Mouse (Mus musculus) right cerebral cortex, adult 2 months (tissue): Measurements from ENCODE around the gene Terb2.
A peak's percentile ranks its signal among the peaks of the same experiment; 100 is the strongest.
"Not testable (repeated sequence)": the region's sequence is repeated elsewhere in the genome, so short reads cannot be mapped to it uniquely, and the experiment has no call there.

Experiments
- DNase-seq, 2 experiments: peaks; one replicate each; pipeline ENCODE4 v3.0.0; 2021 to 2022; ENCODE audit warnings: low spot score in 2 of 2

Terb2 gene

DNA sequence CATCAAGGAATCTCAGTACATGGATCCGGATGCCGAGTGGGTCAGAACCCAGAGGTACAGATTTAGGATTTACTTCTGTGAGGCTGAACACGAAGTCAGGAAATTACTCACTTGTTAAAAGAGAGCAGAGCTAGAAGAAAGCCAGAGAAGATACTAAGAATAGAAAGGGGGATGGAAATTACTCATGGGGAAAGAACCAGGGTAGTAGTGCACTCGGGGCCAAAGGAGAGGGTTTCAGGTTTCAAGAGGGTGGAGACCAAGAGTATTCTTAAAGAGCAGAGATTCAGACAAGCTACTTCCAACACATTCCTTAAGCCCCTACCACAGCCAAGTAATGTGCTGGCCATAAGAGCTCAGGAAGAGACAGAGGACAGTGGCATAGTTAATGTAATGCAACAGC is 24.5 kb upstream of the Terb2 start:
- DNase-seq: no peak

DNA sequence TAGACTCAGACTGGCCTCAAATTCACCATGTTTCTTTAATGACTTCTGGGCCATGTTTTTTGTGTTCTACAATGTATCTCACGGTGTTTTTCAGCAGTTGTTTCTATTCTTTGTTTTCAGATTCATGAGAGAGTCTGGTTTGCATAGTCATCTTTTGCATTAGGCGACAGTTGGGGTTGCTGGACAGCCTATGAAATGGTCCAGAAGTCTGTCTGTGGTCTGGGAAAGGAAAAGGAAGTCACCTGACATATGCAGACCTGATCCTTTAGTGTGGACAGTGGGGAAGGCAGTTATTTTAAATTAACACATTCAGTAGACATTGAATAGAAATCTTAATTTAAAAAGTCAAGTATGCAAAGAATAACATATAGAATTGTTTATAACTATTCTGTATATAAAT is 23.5 kb upstream of the Terb2 start:
- no peak for DNase-seq

DNA sequence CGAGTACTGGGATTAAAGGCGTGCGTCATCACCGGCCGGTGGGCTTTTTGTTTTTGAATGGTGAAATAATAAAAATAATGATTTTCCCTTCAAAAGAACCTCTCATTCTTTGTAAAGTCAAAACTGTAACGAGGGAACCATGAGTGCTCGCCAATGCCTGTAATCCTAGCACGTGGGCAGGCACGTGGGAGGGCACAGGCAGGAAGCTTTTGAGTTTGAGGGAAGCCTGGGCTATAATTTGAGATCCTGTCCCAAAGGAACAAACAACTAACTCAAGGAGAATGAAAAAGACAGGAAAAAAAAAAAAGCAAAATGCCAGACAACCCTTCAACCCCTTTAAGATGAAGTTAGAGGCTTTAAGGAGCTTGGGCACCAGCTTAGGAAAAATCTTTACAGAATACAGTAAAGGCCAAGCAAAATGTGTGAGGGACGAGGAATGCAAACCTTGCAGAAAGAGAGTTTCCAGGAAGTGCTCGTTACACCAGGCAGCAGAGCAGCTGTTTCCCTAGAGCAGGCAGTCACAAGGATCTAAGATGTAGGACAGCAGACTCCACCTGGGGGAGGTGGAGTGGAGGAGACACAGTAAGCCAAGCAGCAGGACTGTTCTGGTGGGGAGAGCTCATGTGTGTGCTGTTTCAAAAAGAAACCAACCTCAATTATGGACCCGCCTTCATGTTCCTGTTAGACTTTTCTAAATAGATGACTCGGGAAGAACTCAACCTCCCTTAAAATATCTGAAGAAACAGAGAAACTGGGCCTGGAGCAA is 22.5 kb upstream of the Terb2 start:
- peak; percentile 29 to 44 for DNase-seq

DNA sequence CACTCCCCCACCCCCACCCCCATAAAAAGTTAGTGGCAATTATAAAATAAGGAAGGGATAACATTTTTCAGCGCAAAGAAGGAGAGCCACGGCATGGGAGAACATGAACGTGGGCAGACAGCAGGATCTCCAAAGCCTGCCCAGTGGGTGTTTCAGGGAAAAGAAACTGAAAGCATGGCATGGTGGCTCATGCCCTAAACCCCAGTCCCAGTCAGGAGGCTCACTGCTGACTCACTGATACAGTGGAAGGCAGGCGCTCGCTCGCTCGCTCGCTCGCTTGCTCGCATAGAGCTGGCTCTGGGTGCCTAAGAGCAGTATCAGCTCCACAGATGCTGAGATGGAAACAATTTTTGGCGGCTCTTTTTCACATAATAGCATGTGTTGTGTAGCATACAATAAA is 21.8 kb upstream of the Terb2 start:
- DNase-seq: peak in 1 of 2 experiments; percentile 31

DNA sequence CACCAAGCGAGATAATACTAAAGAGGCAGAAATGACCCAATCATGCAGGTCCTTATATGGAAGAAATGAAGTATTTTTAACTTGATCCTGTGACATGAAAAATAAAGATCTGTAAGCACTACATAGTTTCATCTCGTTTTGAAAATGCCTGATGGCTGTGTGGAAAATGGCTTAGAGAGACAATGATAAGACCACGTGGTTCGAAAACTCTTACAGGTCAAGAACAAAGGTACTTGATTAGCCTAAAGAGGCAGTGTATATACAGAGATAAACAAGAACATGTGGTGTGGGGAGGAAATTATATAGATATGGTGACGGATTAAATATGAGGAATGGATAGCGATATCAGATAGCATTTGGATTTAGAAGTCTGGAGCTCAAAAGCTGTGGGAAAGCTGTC is 14.8 kb upstream of the Terb2 start:
- DNase-seq: no peak

DNA sequence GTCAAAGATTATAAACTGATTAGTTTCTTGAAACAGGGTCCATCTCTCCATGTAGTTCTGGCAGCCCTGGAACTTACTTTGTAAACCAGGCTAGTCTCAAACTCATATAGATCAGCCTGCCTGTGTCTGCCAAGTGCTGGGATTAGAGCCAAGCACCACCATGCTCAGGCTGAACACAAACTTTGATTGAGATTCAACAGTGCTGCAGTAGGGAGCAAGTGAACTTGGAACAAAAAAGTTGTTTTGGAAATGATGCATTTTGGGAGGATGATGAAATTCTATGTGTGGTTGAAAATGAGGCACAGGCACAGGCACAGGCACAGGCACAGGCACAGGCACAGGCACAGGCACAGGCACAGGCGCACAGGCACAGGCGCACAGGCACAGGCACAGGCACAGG is 13.9 kb upstream of the Terb2 start:
- DNase-seq: peak in 1 of 2 experiments; percentile 16

DNA sequence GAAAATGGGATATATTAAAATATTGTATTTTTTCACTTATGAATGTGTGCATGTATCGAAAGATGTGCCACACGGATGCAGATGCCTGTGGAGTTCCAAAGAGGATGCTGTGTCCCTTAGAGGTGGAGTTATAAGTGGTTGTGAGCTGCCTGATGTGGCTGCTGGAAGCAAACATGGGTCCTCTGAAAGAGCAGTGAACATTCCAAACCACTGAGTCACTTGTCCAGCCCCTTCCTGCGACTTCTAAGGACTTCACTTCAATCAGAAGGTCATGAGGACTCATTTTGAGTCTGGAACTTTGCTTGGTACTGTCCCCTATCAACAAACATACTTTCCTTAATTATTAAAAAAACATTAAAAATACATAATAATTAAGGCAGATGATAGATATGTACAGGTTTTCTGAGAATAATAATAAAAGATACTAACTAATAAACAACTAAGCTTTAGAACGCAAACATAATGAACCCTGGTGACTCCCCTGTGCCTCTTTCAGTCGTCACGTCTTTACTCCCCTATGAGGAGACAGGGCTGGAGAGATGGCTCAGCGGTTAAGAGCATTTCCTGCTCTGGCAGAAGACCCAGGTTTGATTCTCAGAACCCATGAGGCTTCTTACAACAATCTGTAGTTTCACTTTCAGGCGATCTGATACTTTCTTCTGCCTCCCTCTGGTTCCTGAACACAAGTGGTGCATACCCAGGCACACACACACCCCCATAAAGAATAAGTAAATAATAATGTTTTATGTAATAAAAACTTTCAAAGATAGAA is 5.8 kb upstream of the Terb2 start:
- DNase-seq: no peak

DNA sequence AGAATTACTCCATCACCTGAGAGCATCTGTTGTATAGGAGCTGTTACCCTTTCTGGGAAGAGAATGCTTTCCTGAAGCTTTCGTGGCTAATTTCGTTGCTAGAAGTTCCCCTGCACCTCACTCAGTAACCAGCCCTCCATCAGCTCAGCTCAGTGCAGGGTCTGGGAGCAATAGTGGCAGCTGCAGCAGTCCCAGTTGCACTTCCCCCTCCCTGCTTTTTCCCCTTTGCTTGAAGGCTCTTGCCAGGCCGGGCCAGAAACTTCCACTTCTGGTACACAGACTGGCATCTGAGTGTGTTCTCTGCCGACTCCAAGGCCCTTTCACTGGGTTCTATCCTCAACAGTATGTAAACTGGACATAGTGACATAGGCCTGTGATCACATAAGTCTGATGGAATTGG is 986 bp upstream of the Terb2 start:
- DNase-seq: no peak

GRCm38 (mm10) chr2:122186751-122187150 is 679 bp downstream of the Terb2 start:
- no peak for DNase-seq

- DNase-seq: no peak
Measured at GRCm38 (mm10) chr2:122191849-122192248, 5.8 kb downstream of the Terb2 start.

GRCm38 (mm10) chr2:122194509-122194929 is 8.4 kb downstream of the Terb2 start:
- DNase-seq: peak in 1 of 2 experiments; percentile 11

GRCm38 (mm10) chr2:122201501-122201900 is 15.4 kb downstream of the Terb2 start:
- DNase-seq: no peak

DNA sequence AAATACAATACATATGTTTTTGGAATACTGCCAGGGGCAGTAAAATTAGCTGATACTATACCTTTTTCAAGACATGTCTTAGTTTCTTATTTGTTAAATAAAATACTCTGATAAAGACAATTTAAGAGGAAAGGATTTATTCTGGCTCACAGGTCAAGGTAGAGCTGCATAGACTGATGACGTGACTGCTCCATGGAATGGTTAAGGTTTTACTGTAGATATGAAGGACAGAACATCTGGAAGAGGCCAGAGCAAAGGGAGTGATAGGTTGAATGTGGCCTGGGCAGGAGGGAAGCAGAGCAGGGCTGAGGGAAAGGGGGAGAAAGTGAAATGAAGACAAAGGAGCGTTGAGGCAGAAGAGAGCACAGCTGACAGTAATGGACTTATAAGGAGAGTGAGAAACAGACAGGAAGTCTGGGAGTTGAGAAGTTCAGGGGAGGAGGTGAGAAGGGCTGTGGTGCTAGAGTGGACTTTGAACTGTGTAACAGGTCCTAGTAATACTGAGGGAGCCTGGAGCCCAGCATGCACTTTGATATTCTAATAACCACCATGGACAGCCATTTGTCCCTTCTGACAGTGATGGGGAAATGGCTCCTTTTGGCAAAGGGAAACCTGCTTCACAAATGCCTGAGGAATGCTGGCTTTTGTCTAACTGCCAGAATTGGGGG is 20.5 kb downstream of the Terb2 start:
- DNase-seq: no peak

- no peak for DNase-seq
Measured at GRCm38 (mm10) chr2:122210534-122211228, 24.6 kb downstream of the Terb2 start.

- not testable (repeated sequence) for DNase-seq
Measured at GRCm38 (mm10) chr2:122217075-122217474, 31.0 kb downstream of the Terb2 start.

DNA sequence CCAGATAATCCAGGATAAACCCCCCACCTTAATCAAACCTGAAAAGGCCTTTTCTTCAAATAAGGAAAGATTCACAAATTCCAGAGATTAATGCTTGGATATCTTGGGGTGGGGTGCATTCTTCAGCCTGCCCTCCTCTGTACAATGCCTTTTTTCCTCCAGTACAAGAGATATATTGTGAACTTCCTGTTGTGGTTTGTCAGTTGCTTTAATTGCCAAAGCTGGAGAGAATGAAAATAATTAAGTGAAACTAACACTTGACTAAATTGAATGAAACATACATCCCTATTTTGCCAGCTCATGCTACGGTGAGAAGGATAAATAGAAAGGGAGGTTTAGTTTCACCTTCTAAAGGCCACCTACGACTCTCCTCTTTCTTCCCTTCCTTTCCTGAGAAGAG is 32.2 kb downstream of the Terb2 start:
- DNase-seq: no peak

- DNase-seq: no peak
Measured at GRCm38 (mm10) chr2:122221378-122221777, 35.3 kb downstream of the Terb2 start.

DNA sequence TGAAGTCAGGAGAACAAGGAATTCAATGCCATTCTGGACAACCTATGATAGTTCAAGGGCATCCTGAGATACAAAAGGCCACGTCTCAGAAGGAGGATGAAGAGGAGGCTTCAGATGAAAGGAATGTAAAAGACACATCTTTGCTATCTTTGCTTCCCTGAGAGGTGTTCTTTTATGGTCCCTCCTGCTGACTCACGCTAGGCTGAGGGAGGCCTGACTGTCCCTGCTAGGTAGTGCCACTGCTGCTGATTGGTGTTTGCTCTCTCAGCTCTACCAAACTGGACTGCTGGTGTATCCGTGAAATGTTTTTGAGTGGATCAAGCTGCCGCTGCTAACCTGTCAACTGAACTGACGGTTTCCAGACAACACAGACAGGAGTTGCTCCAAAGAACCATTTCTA is 35.7 kb downstream of the Terb2 start:
- DNase-seq: no peak

DNA sequence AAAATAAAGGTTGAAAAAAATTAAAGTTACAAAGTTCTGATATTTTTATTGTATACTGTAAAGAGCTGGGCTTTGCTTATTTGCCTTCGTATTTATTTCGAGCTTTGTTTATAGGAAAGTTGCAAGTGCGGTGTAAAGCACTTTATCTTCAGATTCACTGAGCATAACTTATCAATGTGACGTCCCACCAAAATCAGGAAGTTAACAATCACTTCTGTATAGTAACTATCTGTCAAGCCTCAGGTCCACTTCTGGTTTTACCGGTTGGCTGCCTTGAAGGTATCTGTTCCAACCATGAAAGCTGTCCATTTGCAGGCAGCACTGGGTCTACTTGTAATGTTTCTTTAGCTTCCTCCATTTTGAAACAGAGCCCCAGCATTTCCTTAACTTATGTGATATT is 36.2 kb downstream of the Terb2 start:
- DNase-seq: no peak

- DNase-seq: no peak
Measured at GRCm38 (mm10) chr2:122223654-122224053, 37.6 kb downstream of the Terb2 start.

DNA sequence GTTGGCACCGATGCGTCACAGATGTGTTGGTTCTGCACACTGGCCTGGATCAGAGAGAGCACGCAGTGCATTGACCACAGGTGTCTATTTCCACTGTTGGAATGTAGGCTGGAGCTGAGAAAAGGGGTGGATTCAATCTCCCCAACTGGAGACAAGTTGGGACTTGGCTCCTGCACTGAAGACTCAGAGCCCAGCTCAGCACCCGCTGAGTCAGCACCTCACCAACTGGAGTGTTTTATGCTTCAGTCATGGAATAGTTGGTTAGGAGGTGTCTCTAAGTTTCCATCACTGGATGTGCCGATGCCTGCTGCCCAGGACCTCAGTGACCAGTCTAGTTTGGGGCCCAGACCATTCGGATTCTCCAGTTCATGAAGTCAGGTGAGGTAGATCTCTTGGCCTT is 44.3 kb downstream of the Terb2 start:
- no peak for DNase-seq

DNA sequence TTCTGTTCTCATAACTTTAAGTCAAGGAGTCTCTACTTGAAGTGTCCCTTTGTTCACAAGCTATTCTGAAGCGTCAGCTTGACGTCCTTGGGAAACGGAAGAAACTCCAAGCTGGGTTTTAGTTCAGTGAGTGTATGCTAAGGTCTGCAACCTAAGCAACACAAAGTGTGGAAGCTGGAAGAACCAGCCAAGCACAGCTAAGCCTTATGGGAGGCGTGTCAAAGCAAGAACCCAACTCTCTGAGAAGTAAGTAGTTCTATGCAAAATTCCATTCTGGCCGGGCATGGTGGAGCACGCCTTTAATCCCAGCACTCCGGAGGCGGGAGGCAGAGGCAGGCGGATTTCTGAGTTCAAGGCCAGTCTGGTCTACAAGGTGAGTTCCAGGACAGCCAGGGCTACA is 45.5 kb downstream of the Terb2 start:
- DNase-seq: no peak
